Mouse (Mus musculus) ovary, postnatal 14 days (tissue): ENCODE data around the gene Cnep1r1.

Source experiments
- DNase-seq: peaks from one replicate; pipeline ENCODE4 v3.0.0; 2022; ENCODE audit warnings: low spot score

Cnep1r1 gene

GRCm38 (mm10) chr8:88118456-88119036 is at the start of gene Cnep1r1:
Cnep1r1 (plus strand) TSS chr8:88118769.
- peak; percentile 98 for DNase-seq

- no peak for DNase-seq
Observed at GRCm38 (mm10) chr8:88082183-88082582, 36.4 kb upstream of the Cnep1r1 start.

DNA sequence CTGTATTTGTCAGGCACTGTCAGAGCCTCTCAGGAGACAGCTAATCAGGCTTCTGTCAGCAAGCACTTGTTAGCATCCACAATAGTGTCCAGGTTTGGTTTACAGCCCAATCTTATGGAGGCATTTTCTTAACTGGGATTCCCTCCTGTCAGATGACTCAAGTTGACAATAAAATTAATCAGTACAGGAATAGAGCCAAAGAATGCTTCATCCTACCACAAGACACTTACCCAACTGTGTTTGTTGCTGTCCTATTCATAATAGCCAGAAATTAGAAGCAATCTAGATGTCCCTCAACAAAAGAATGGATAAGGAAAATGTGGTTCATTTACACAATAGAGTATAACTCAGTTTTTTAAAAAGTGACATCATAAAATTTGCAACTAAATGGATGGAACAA is 30.6 kb upstream of the Cnep1r1 start:
- DNase-seq = no peak

GRCm38 (mm10) chr8:88091661-88092060 is 26.9 kb upstream of the Cnep1r1 start:
- no peak for DNase-seq

DNA sequence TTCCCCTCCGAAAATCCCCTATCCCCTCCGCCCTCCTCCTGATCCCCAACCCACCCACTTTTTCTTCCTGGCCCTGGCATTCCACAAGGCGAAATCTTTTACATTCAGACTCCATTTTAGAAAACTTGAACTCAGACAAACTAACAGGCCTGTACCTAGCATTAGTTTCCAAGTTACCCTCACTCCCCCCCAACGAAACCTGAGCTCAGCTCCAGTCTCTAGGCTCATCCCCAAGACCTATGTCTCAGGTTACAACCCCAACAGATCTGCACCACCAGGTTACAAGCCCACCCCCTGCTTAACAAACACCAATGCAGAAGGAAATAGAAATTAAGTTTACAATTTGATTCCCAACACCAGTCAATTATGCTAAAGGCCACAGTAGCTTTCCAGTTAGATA is 25.2 kb upstream of the Cnep1r1 start:
- no peak for DNase-seq

GRCm38 (mm10) chr8:88098856-88099255 is 19.7 kb upstream of the Cnep1r1 start:
- no peak for DNase-seq

DNA sequence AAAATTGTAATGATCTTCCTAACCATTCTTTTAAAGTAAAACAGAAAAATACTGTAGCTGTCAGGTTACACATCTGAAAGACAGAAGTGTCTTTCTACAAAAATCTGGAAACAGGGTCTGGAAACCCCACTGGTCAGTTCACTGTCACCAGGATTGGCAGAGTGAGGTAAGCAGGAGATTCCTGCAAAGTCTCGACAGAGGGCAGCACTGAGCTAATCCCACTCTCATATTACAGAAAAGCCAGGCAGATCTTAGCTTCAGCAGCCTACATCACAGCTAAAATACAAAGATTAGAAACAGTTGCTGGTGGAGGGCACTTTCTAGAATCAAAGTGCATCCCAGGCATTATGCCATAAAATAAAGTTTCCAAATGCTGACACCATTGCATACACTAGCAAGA is 19.0 kb upstream of the Cnep1r1 start:
- DNase-seq = peak; percentile 24

- no peak for DNase-seq
Observed at GRCm38 (mm10) chr8:88109241-88109640, 9.3 kb upstream of the Cnep1r1 start.

DNA sequence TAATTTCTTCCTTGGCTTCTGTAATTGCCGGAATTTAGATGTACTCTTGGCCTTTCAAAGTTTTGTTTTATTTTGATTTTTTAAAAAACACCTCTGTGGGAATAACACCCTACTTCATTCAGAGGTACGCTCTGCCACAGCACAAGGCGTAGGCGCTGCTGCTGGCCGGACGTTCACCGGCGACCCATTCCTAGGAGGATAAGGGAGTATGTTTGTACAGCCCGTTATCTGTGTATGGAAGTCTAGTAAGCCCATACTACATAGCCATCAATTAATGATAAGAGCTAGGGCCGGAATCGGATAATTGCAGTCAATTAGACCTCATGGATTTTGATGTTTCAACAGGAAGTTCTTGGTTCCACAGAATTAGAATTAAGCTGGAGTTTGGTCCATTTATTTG is 507 bp downstream of the Cnep1r1 start:
- DNase-seq = no peak

DNA sequence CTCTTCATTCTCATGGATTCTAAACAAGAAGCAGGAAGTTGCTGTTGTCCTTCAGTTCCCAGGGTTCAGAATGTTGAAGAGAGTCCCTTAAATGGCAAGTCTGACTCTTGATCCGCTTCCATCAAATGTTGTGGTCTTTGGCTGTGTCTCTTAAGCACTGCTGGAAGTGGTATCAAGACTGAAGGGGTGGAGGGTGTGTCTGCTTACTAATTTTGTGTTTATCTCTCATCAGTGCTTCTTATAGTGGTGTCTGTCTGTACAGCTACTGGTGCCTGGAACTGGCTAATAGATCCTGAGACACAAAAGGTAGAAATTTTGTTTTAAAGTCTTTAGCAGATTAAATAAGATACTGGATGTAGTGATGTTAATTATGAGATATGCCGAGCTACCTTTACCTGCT is 6.3 kb downstream of the Cnep1r1 start:
- no peak for DNase-seq

DNA sequence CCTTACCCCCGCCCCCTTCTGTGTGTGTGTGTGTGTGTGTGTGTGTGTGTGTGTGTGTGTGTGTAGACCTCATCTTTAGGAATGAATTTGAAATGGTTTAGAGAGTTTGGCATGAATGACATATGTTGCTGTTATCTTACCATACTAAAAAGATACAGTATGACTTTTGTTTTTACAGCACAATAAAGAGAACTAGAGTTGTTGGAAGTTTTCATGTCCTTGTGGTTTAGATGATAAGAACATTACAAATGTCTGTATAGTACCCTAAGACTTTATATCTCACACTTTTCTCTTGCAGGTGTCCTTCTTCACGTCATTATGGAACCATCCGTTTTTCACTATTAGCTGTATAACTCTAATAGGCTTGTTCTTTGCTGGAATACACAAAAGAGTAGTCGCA is 10.8 kb downstream of the Cnep1r1 start:
- DNase-seq = no peak

DNA sequence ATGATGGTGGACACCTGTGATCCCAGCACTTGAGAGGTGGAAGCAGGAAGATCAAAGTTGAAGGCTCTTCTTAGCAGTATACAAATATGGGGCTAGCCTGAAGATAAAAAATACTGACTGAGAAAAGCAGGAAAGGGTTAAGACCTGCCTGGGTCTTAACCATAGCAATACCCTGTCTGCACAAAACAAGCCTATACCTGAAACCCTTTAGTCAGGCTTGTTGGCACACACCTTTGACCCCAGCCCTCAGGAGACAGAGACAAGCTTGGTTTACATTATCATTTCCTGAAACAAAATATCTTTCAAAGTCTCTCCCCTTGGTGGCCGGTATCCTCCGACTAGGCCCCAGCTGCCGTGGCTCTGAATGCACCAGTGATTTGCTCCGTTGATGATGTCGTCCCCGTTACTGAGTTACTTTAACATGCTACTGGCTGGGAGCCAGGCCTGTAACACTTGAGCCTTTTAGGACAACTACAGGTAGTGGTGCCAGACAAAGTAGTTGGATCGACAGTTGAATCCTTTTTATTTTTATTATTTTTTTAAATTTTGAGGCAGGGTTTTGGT is 12.3 kb downstream of the Cnep1r1 start:
- DNase-seq = no peak

GRCm38 (mm10) chr8:88137748-88138484 is 19.3 kb downstream of the Cnep1r1 start, which contains the start of gene Heatr3:
Heatr3 (plus strand) TSS chr8:88137855.
- peak; percentile 97 for DNase-seq

DNA sequence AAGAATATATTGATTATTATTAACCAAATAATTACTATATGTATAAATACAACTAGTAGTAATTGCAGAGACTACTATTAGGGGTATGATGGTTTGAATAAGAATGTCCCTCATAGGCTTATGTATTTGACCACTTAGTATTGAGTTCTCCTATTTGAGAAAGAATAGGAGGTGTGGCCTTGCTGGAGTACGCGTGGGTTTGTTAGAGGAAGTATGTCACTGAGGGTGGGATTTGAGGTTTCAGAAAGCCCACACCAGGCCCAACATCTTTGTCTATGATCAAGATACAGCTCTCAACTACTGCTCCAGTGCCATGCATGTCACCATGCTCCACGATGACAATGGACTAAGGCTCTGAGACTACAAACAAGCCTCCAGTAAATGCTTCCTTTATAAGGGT is 20.7 kb downstream of the Cnep1r1 start:
- DNase-seq = no peak

DNA sequence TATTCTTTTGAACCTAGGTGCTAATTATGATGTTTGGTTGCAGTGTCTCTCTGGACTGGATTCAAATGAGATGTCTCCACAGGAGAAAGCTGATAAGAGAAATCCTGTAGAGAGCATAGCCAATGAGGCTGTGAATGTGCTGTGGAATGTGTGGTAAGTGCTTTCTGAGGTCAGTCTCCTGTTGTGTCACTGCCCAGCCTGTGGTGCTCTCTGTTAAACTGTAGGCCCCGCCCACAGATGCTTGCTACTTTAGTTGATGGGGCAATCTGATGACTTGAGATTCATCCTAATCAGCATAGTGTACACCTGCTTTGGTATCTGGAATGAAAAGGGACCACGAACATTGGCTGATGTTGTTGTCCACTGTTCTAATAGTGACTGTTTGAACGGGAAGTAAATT is 23.1 kb downstream of the Cnep1r1 start:
- no peak for DNase-seq

GRCm38 (mm10) chr8:88144041-88144440 is 25.5 kb downstream of the Cnep1r1 start:
- DNase-seq = no peak

DNA sequence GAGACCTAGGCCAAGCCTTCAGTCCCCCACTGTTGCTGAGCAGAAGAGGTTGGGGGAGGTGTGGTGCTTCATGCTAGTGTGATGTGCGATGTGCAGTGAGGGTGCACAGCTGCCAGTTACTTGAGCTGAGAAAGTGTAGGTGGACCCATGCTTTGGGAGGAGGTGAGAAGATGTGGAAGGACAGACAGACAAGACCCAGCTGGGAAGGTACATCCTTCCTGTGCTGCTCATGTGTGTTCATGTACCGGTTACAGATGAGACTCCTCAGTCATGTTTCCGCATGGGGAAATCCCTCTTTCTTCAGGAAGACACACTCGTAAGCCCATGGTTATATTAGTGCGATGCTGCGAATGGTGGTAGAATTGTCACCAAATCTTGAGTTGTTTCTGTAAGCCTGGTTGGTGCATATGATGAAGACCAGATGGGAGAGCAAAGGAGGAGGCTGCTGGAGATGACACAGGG is 32.4 kb downstream of the Cnep1r1 start:
- DNase-seq = no peak

DNA sequence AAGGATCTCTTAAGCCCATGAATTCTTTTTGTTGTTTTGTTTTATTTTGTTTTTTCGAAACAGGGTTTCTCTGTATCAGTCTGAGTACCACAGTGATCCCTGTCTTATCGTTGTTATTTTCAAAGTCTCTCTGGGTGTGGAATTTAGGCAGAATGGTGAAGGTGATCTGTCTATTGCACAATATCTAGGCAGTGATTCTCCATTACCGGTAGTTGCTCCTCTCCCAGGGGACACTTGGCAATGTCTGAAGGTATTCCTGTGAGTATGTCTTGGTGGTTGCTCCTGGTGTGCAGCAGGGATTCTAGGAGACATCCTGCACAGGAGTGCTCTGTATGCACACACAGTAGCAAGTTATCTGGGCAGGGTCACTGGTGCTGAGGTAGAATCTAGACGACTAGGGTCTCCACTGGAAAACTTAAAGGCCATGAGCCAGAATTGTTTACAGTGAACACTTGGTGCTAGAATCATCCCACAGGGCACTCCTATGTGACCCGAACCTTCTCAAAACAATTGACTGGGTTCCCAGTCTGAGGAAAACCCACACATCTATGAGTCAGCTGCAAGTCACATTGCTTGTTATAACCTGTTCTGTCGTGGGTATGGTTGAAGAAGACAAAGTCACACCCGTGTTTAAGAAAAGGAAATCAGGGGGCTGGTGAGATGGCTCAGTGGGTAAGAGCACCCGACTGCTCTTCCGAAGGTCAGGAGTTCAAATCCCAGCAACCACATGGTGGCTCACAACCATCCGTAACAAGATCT is 41.8 kb downstream of the Cnep1r1 start:
- no peak for DNase-seq

DNA sequence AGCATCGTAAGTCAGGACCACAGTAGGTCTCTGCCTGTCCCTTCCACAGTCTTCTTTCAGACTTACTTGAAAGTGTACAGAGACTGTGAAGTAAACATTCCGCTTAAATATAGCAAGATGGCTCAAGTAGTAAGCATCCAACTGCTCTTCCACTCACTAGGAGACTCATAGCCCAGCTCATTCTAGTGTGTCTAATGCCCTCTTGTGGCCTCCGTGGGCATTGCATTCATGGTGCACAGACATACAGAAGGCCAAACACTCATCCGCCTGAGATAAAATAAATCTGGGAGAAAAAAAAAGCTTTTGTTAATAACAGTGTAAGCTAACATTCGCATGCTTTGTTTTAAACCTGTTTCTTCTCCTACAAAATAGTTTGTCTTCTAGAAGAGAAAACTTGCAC is 42.9 kb downstream of the Cnep1r1 start:
- DNase-seq = peak; percentile 45

DNA sequence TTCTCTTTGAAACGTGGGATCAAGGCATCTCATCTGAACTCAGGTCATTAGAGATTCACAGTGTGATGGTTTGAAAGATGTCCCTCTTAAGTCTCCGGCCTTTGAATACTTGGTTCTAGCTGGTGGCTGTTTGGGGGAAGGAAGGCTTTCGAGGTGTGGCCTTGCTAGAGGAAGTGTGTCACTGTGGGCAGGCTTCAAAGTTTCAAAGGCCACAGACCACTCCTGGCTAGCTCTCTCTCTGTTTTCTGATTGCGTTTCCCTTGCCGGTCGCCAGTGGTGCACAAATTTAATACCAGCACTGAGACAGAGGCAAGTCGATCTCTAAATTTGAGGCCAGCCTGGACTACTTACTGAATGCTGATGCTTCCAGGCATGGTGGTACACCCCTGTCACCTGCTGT is 56.7 kb downstream of the Cnep1r1 start:
- DNase-seq = no peak

GRCm38 (mm10) chr8:88177291-88177690 is 58.7 kb downstream of the Cnep1r1 start:
- no peak for DNase-seq

DNA sequence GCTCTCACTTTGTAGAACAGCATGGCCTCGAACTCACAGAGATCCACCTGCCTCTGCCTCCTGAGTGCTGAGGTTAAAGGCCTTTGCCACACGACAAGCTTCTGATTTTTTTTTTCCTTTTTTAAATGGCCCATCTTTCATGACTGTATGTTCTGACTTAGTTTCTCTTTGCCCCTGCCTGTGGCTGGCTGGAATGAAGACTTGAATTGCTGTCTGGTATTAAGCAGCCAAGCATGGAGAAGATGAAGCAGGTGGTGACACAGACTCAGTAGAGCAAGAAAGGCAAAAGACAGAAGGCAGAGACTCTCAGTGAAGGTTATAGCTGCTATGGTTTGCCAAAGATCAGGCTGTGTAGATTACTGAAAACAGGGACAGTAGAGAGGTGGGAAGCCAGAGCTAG is 64.6 kb downstream of the Cnep1r1 start:
- no peak for DNase-seq
